13 mouse cellular contexts compared by ENCODE assay signal in the genomic region with DNA sequence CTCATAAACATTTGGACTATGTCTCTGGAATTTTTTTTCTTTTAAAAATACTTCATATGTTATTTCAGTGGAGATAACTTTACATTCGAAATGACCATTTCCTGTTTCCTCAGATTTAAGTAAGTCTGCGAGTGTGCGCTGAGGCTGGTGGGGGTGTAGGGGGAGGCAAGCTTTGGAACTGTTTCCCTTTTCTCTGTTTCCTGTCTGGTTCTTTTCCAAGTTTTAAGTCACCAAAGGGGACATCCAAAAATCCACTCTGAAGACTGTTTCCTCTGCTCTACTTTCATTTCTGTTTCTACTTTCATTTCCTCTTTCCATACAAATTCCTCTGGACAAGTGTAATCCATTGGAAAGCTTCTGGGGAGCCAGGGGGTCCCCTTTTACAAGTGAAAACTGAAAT. TPM values are rescaled to one million over a fixed set of nuclear protein-coding genes. Genes with fewer than 3 reads are reported as not detected.
DNase-seq lines count a peak whose midpoint lies in the region; ATAC-seq and TF ChIP-seq lines count a peak whose summit lies in the region.
"Had no signal": no experiment of that assay in that cellular context is flagged by ENCODE, and none has a peak within 500 bp of the region (broad histone marks: within the 10 kb centered on the region; RNA-seq: fewer than 3 reads in every experiment).

No protein-coding gene starts in this region.

- H3K4me3 ChIP-seq in liver, adult 2 months (ENCODE audit: insufficient read depth, low read depth, low read length): 0 out of 2 replicates have a peak overlapping the region, but pooled peaks have one; percentile 7
- no peak overlapping the region for H3K4me3 ChIP-seq in liver, embryonic 12.5 days
- no peak overlapping the region for H3K4me3 ChIP-seq in heart, embryonic 15.5 days
- no peak overlapping the region for H3K4me3 ChIP-seq in lung, embryonic 14.5 days (ENCODE audit: low read depth, low read length)
- peak overlapping the region; percentile 4; the same call in 1 of the 2 replicates for H3K4me3 ChIP-seq in stomach, postnatal 0 days (ENCODE audit: low read depth, low read length)
- no peak overlapping the region for H3K4me3 ChIP-seq in hindbrain, embryonic 12.5 days

- ATAC-seq in liver, embryonic 12.5 days: no peak
- ATAC-seq in heart, embryonic 15.5 days (replicated peaks; ENCODE audit: insufficient number of reproducible peaks, insufficient read depth, low FRiP score, low read depth): 0 out of 2 replicates have a peak, but pooled peaks have one; percentile 47
- no peak for ATAC-seq in lung, embryonic 14.5 days (ENCODE audit: insufficient read depth)
- no peak for ATAC-seq in stomach, postnatal 0 days (ENCODE audit: low FRiP score, low TSS enrichment)
- ATAC-seq in hindbrain, embryonic 12.5 days (ENCODE audit: low FRiP score): no peak
- ATAC-seq in frontal cortex, adult (ENCODE audit: low TSS enrichment): no peak
- ATAC-seq: hindbrain, postnatal 0 days had no signal

- no peak for TF ChIP-seq EP300 in stomach, postnatal 0 days (optimal IDR thresholded peaks at IDR 0.05)

- H3K79me2 ChIP-seq in liver, adult 2 months (ENCODE audit: control insufficient read depth, insufficient read depth, low read length): no peaks in the 10 kb centered on the region

- no peak overlapping the region for H3K4me2 ChIP-seq in liver, embryonic 12.5 days
- H3K4me2 ChIP-seq in heart, embryonic 15.5 days: peak overlapping the region; percentile 32; the same call in 1 of the 2 replicates
- peak overlapping the region; percentile 2; the same call in 1 of the 2 replicates for H3K4me2 ChIP-seq in lung, embryonic 14.5 days
- no peak overlapping the region for H3K4me2 ChIP-seq in stomach, postnatal 0 days (replicated peaks; ENCODE audit: low read depth)
- no peak overlapping the region for H3K4me2 ChIP-seq in hindbrain, embryonic 12.5 days (replicated peaks)
- H3K4me2 ChIP-seq: midbrain, embryonic 11.5 days had no signal

- WGBS in liver, adult 2 months: 66% methylated on average over 3 of the region's 3 CpGs
- WGBS in liver, embryonic 12.5 days (ENCODE audit: insufficient replicate concordance): 19% methylated on average over 3 of the region's 3 CpGs
- WGBS in heart, embryonic 15.5 days: 41% methylated on average over 3 of the region's 3 CpGs
- WGBS in lung, embryonic 14.5 days: 23% methylated on average over 3 of the region's 3 CpGs
- 50% methylated on average over 3 of the region's 3 CpGs for WGBS in stomach, postnatal 0 days
- 75% methylated on average over 3 of the region's 3 CpGs for WGBS in hindbrain, embryonic 12.5 days

- no peak overlapping the region for H3K9ac ChIP-seq in liver, adult 2 months (ENCODE audit: low read depth, low read length)
- no peak overlapping the region for H3K9ac ChIP-seq in liver, embryonic 12.5 days
- no peak overlapping the region for H3K9ac ChIP-seq in heart, embryonic 15.5 days
- no peak overlapping the region for H3K9ac ChIP-seq in lung, embryonic 14.5 days
- no peak overlapping the region for H3K9ac ChIP-seq in stomach, postnatal 0 days (ENCODE audit: low read length)
- H3K9ac ChIP-seq in hindbrain, embryonic 12.5 days: no peak overlapping the region

- H3K36me3 ChIP-seq in liver, adult 2 months (ENCODE audit: control insufficient read depth, insufficient read depth, low read length): no peaks in the 10 kb centered on the region
- H3K36me3 ChIP-seq in liver, embryonic 12.5 days: no peaks in the 10 kb centered on the region
- no peaks in the 10 kb centered on the region for H3K36me3 ChIP-seq in heart, embryonic 15.5 days
- no peaks in the 10 kb centered on the region for H3K36me3 ChIP-seq in lung, embryonic 14.5 days (ENCODE audit: insufficient read depth)
- H3K36me3 ChIP-seq in stomach, postnatal 0 days (ENCODE audit: control insufficient read depth, insufficient read depth, low read length): no peaks in the 10 kb centered on the region
- no peaks in the 10 kb centered on the region for H3K36me3 ChIP-seq in hindbrain, embryonic 12.5 days

- no peaks in the 10 kb centered on the region for H3K4me1 ChIP-seq in liver, adult 2 months (ENCODE audit: control insufficient read depth, insufficient read depth, low read length)
- 0 out of 2 replicates have a peak, but pooled peaks cover 6% of the 10 kb centered on the region for H3K4me1 ChIP-seq in liver, embryonic 12.5 days
- no peaks in the 10 kb centered on the region for H3K4me1 ChIP-seq in heart, embryonic 15.5 days (replicated peaks)
- H3K4me1 ChIP-seq in lung, embryonic 14.5 days (ENCODE audit: insufficient read depth): no peaks in the 10 kb centered on the region
- H3K4me1 ChIP-seq in stomach, postnatal 0 days (replicated peaks; ENCODE audit: control insufficient read depth, insufficient read depth): no peaks in the 10 kb centered on the region
- H3K4me1 ChIP-seq in hindbrain, embryonic 12.5 days: peaks cover 9% of the 10 kb centered on the region

- no peaks in the 10 kb centered on the region for H3K27me3 ChIP-seq in liver, adult 2 months (ENCODE audit: control insufficient read depth, insufficient read depth, low read length)
- no peaks in the 10 kb centered on the region for H3K27me3 ChIP-seq in liver, embryonic 12.5 days (replicated peaks)
- H3K27me3 ChIP-seq in heart, embryonic 15.5 days: no peaks in the 10 kb centered on the region
- no peaks in the 10 kb centered on the region for H3K27me3 ChIP-seq in lung, embryonic 14.5 days (ENCODE audit: insufficient read depth, low read length)
- H3K27me3 ChIP-seq in stomach, postnatal 0 days (ENCODE audit: control insufficient read depth, insufficient read depth, low read length): no peaks in the 10 kb centered on the region
- no peaks in the 10 kb centered on the region; the same call in 1 of the 2 replicates for H3K27me3 ChIP-seq in hindbrain, embryonic 12.5 days

- no peak for TF ChIP-seq CTCF in liver, adult 2 months (IDR thresholded peaks at IDR 0.05; ENCODE audit: low read depth, low read length)
- no peak for TF ChIP-seq CTCF in lung, embryonic 14.5 days (IDR thresholded peaks at IDR 0.05; ENCODE audit: low read depth)
- no peak for TF ChIP-seq CTCF in stomach, postnatal 0 days (IDR thresholded peaks at IDR 0.05; ENCODE audit: low read depth)

- H3K27ac ChIP-seq in liver, adult 2 months (replicated peaks; ENCODE audit: insufficient read depth, low read depth, low read length): peak overlapping the region; percentile 55; the same call in 1 of the 2 replicates
- H3K27ac ChIP-seq in liver, embryonic 12.5 days: no peak overlapping the region
- H3K27ac ChIP-seq in heart, embryonic 15.5 days: peak overlapping the region; percentile 68
- H3K27ac ChIP-seq in lung, embryonic 14.5 days (ENCODE audit: low read depth): no peak overlapping the region
- no peak overlapping the region for H3K27ac ChIP-seq in stomach, postnatal 0 days (replicated peaks)
- H3K27ac ChIP-seq in hindbrain, embryonic 12.5 days: no peak overlapping the region
- H3K27ac ChIP-seq: hindbrain, postnatal 0 days had no signal

- H3K9me3 ChIP-seq in liver, embryonic 12.5 days (replicated peaks): no peaks in the 10 kb centered on the region
- H3K9me3 ChIP-seq in heart, embryonic 15.5 days (replicated peaks): no peaks in the 10 kb centered on the region
- H3K9me3 ChIP-seq in lung, embryonic 14.5 days (ENCODE audit: low read depth, low read length): no peaks in the 10 kb centered on the region
- H3K9me3 ChIP-seq in stomach, postnatal 0 days (ENCODE audit: control insufficient read depth, low read length): no peaks in the 10 kb centered on the region
- H3K9me3 ChIP-seq in hindbrain, embryonic 12.5 days (replicated peaks): no peaks in the 10 kb centered on the region

- peak; percentile 44 for DNase-seq in liver, adult 2 months (ENCODE audit: extremely low read depth, low read depth, low spot score)
- peak; percentile 56 for DNase-seq in lung, embryonic 14.5 days
- DNase-seq in stomach, postnatal 0 days (ENCODE audit: low spot score): no peak
- DNase-seq in gastrocnemius, adult 18-20 months (ENCODE audit: low spot score): no peak

- TF ChIP-seq POLR2A in liver, adult 2 months (IDR thresholded peaks at IDR 0.05; ENCODE audit: extremely low read depth, insufficient read depth, low read length): no peak

RNA-seq across cellular contexts. Expression of gene Otor, which starts 3.4 kb away (rescaled TPM):
- total RNA-seq in liver, adult 2 months (2014; rRNA removed): not detected in 2 replicates
- not detected in 2 replicates for polyA plus RNA-seq in liver, adult 2 months (2012; rRNA removed)
- 0.28 and 0.30 TPM in 2 replicates for polyA plus RNA-seq in liver, embryonic 12.5 days (2016; fragmentation: Nextera tagmentation; extraction: Ambion mirVana)
- 0.21 and 0.65 TPM in 2 replicates for polyA plus RNA-seq in heart, embryonic 15.5 days (2015; fragmentation: Nextera tagmentation; extraction: Ambion mirVana)
- polyA plus RNA-seq in lung, embryonic 14.5 days (2014; fragmentation: Nextera tagmentation; extraction: Ambion mirVana): 1.0 and 1.3 TPM in 2 replicates
- 0.48 and 0.59 TPM in 2 replicates for polyA plus RNA-seq in stomach, postnatal 0 days (2015; fragmentation: Nextera tagmentation; extraction: Ambion mirVana)
- total RNA-seq in gastrocnemius, adult 18-20 months (2021): not detected
- 3.4 and 4.9 TPM in 2 replicates for polyA plus RNA-seq in hindbrain, embryonic 12.5 days (2016; fragmentation: Nextera tagmentation; extraction: Ambion mirVana)
- total RNA-seq: adrenal gland, adult 18-20 months; ES-E14; hindbrain, postnatal 0 days had no signal
- polyA plus RNA-seq: cortical plate, adult 2 months had no signal

RNA-seq across cellular contexts. Expression of gene Snrpb2, which starts 18.9 kb away (rescaled TPM):
- 11.9 and 14.2 TPM in 2 replicates for total RNA-seq in liver, adult 2 months (2014; rRNA removed)
- 1.4 and 1.5 TPM in 2 replicates for polyA plus RNA-seq in liver, adult 2 months (2012; rRNA removed)
- 47.8 and 48.7 TPM in 2 replicates for polyA plus RNA-seq in liver, embryonic 12.5 days (2016; fragmentation: Nextera tagmentation; extraction: Ambion mirVana)
- 34.0 and 41.2 TPM in 2 replicates for polyA plus RNA-seq in heart, embryonic 15.5 days (2015; fragmentation: Nextera tagmentation; extraction: Ambion mirVana)
- 85.2 and 91.0 TPM in 2 replicates for polyA plus RNA-seq in lung, embryonic 14.5 days (2014; fragmentation: Nextera tagmentation; extraction: Ambion mirVana)
- 45.0 and 47.8 TPM in 2 replicates for polyA plus RNA-seq in stomach, postnatal 0 days (2015; fragmentation: Nextera tagmentation; extraction: Ambion mirVana)
- total RNA-seq in gastrocnemius, adult 18-20 months (2021): 10 to 100 TPM; 15.6 to 19.2 TPM
- 89.7 and 97.7 TPM in 2 replicates for polyA plus RNA-seq in hindbrain, embryonic 12.5 days (2016; fragmentation: Nextera tagmentation; extraction: Ambion mirVana)

Comparison
In these comparisons a context has a peak if more than half of its experiments do, and no peak if none do; other contexts are left out.
1. H3K27ac ChIP-seq: peak in liver, adult 2 months (single experiment) and heart, embryonic 15.5 days (single experiment); none in liver, embryonic 12.5 days (single experiment), lung, embryonic 14.5 days (single experiment), stomach, postnatal 0 days (single experiment) and hindbrain, embryonic 12.5 days (single experiment).
2. H3K4me3 ChIP-seq: peak in liver, adult 2 months (single experiment) and stomach, postnatal 0 days (single experiment); none in liver, embryonic 12.5 days (single experiment), heart, embryonic 15.5 days (single experiment), lung, embryonic 14.5 days (single experiment) and hindbrain, embryonic 12.5 days (single experiment).
3. RNA of gene Snrpb2, which starts 18.9 kb away (polyA plus RNA-seq): 89.7 to 97.7 TPM in hindbrain, embryonic 12.5 days, 85.2 to 91.0 TPM in lung, embryonic 14.5 days, 47.8 to 48.7 TPM in liver, embryonic 12.5 days, 45.0 to 47.8 TPM in stomach, postnatal 0 days and 34.0 to 41.2 TPM in heart, embryonic 15.5 days; 1.4 to 1.5 TPM in liver, adult 2 months; every median in the first group is over 10 times any median in the second.
4. DNase-seq: peak in liver, adult 2 months (single experiment) and lung, embryonic 14.5 days (single experiment); none in stomach, postnatal 0 days (single experiment) and gastrocnemius, adult 18-20 months (single experiment).
5. H3K4me2 ChIP-seq: peak in heart, embryonic 15.5 days (single experiment) and lung, embryonic 14.5 days (single experiment); none in liver, embryonic 12.5 days (single experiment), stomach, postnatal 0 days (single experiment) and hindbrain, embryonic 12.5 days (single experiment).